Mouse (Mus musculus) pancreas, adult 10 weeks (tissue): ENCODE results near the gene Lmf2. TPM values are rescaled to one million over a fixed set of nuclear protein-coding genes. Genes with fewer than 3 reads are reported as not detected.

Experiments
- polyA plus RNA-seq: library from polyadenylated mRNA; stranded (reverse); fragments of 350-450 nt; fragmentation: Illumina TruSeq; extraction: RNeasy Lipid Tissue Mini Kit (QIAGEN cat#74804); gene quantifications from one replicate; pipeline ENCODE4 v1.2.3, GENCODE M21; 2015; ENCODE audit warnings: low read depth, low replicate concordance; ENCODE audit not compliant: insufficient read depth

Gene Lmf2
- polyA plus RNA-seq, result 18.2 TPM

GRCm38 (mm10) chr15:89355241-89356187, at the start of gene Lmf2, which contains the start of gene Ncaph2:
Lmf2 (minus strand) TSS chr15:89355659.
Ncaph2 (plus strand) TSS chr15:89355719.

GRCm38 (mm10) chr15:89384617-89385016, 29.2 kb upstream of the Lmf2 start, which contains the start of gene Klhdc7b:
Klhdc7b (plus strand) TSS chr15:89384917.

DNA sequence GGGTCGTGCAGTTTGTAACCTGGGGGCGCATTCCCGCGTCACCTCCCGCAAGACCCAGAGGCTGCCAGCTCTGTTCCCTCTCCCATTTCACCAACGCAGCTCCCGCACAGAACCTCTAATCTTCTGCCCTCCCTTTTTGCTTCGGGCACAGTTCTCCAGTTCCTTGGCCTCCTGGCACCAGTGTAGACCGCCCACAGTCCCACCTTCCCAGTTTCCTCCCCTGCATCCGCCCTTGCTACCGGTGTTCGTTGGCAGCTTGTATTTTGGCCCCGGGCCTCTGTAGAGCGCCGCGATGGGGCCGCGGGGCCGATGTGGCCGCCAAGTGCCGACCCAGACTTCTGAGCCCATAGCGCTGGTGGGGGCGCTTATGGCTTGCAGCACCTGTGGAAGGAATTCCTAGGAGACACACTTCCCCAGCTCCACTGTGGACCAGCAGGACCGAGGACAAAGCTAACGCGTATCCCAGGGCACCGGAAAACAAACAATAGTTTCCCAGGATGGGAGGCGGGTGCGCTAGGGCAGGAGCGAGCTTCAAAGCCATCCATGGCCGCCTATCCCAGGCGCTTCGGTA, 23.5 kb upstream of the Lmf2 start, which contains the start of gene Odf3b:
Gene Odf3b (minus strand): TSS at position 452 of the 571 bp plus-strand sequence.

GRCm38 (mm10) chr15:89376957-89377356, 21.5 kb upstream of the Lmf2 start, which contains the start of gene Tymp:
Tymp (minus strand) TSS chr15:89377039.

DNA sequence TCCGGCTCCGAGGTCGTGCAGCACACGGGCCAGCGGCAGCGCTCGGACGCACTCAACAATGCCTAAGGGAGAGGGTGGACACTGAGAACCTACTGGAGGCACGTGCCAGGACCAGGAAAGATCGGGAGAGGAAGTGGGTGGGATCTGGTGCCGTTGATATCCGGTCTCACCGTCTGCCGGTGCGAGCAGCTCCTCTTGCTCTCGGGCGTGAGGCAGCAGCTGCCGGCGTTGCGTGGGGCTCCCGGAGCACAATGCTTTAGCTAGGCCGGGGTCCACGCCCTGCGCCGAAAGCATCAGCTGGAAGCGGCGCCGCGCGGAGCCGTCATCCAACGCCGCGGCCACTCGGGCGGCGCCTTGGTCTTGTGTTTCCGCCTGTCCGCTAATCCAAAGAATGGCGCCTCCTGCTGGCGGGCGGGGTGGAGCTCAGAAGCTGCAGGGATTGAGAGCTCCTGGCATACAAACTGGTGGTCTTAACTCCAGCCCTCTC, 18.3 kb upstream of the Lmf2 start, which contains the start of gene Sco2:
Gene Sco2 (minus strand): TSS at position 85 of the 487 bp plus-strand sequence.

GRCm38 (mm10) chr15:89334271-89334670, 21.2 kb downstream of the Lmf2 start, which contains the start of gene Miox:
Miox (plus strand) TSS chr15:89334398.

DNA sequence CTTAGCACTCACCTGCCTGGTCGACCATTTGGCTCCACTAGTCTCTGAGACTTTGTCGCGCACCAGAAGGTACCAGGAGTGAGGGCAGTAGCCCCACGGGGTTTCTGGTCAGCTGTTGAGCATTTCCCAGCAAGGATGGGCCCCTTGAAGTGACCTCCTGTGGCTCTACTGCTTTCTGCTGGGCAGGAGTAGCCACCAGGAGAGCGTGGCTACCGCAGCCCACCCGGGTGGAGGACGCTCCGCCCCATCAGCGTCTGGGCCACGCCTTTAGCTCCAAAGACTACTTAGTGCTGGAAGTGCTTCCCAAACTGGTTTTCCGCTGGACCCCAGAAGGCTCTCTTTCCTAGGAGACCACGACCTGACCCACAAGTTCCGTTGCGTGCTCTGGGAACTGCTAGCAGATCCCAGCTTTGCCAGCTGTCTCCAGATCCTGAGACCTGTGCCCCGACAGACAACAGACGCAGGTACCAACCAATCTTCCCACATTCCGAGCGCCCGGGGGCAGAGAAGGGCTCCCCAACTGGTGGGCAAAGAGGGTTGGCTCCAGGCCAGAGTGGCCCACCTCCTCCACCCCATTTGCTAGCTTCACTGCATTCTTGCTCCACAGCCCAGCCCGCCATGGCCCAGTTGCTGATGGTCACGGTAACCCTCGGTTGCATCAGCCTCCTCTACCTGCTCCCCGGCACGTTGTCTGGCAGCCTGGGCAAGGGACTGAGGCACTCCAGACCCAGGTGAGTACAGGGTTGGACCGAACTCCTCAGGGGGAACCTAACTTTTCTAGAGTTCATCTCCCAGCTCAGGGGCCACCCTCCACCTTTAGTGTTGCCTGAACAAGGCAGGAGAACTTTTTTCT, 32.6 kb downstream of the Lmf2 start, which contains the start of gene Adm2:
Gene Adm2 (plus strand): TSS at position 51 of the 853 bp plus-strand sequence.

GRCm38 (mm10) chr15:89315190-89315731, 40.2 kb downstream of the Lmf2 start, which contains the start of gene Sbf1:
Sbf1 (minus strand) TSS chr15:89315311.

Other genes with a start within 250 kb of the Lmf2 start
- gene Tubgcp6, start 232.5 kb downstream of the Lmf2 start, polyA plus RNA-seq, result 4.2 TPM
- gene Hdac10, start 227.0 kb downstream of the Lmf2 start, polyA plus RNA-seq, result 20.9 TPM
- gene Mapk12, start 215.0 kb downstream of the Lmf2 start, polyA plus RNA-seq, result 13.8 TPM
- 2.7 TPM for gene Mapk11, start 206.0 kb downstream of the Lmf2 start, polyA plus RNA-seq
- gene Plxnb2, start 174.9 kb downstream of the Lmf2 start, polyA plus RNA-seq, result 43.0 TPM
- 6.1 TPM for gene Dennd6b, start 159.2 kb downstream of the Lmf2 start, polyA plus RNA-seq
- 9.9 TPM for gene Ppp6r2, start 144.1 kb downstream of the Lmf2 start, polyA plus RNA-seq
- 60.0 TPM for gene Sbf1, start 40.3 kb downstream of the Lmf2 start, polyA plus RNA-seq
- gene Adm2, start 32.9 kb downstream of the Lmf2 start, polyA plus RNA-seq, result 5.9 TPM
- 1.4 TPM for gene Miox, start 21.3 kb downstream of the Lmf2 start, polyA plus RNA-seq
- gene Ncaph2, start 60 bp upstream of the Lmf2 start, polyA plus RNA-seq, result 17.1 TPM
- gene Sco2, start 18.2 kb upstream of the Lmf2 start, polyA plus RNA-seq, result 2.7 TPM
- not detected for gene Tymp, start 21.4 kb upstream of the Lmf2 start, polyA plus RNA-seq
- gene Odf3b, start 23.6 kb upstream of the Lmf2 start, polyA plus RNA-seq, result 1.9 TPM
- gene Klhdc7b, start 29.3 kb upstream of the Lmf2 start, polyA plus RNA-seq, result not detected
- not detected for gene Syce3, start 54.8 kb upstream of the Lmf2 start, polyA plus RNA-seq
- gene Cpt1b, start 70.2 kb upstream of the Lmf2 start, polyA plus RNA-seq, result 2.1 TPM
- not detected for gene C730034F03Rik, start 73.9 kb upstream of the Lmf2 start, polyA plus RNA-seq
- 0.54 TPM for gene Gm44502, start 74.0 kb upstream of the Lmf2 start, polyA plus RNA-seq
- gene Chkb, start 74.2 kb upstream of the Lmf2 start, polyA plus RNA-seq, result 86.9 TPM
- gene Mapk8ip2, start 98.3 kb upstream of the Lmf2 start, polyA plus RNA-seq, result 3.7 TPM
- 11.7 TPM for gene Arsa, start 121.8 kb upstream of the Lmf2 start, polyA plus RNA-seq
- gene Shank3, start 144.0 kb upstream of the Lmf2 start, polyA plus RNA-seq, result 11.1 TPM
- not detected for gene Acr, start 212.7 kb upstream of the Lmf2 start, polyA plus RNA-seq
- 11.6 TPM for gene Rabl2, start 236.3 kb upstream of the Lmf2 start, polyA plus RNA-seq